ENCODE assay signal across 18 mouse cellular contexts in genomic region chr12:91742916-91743315, GRCm38 (mm10).
"Had no signal": no experiment of that assay in that cellular context is flagged by ENCODE, and none has a peak within 500 bp of the region (broad histone marks: within the 10 kb centered on the region; RNA-seq: fewer than 3 reads in every experiment).

No protein-coding gene starts in this region.

- H3K27ac ChIP-seq: kidney, postnatal 0 days; layer of hippocampus, adult 2 months; midbrain, embryonic 12.5 days; midbrain, embryonic 15.5 days; neural tube, embryonic 12.5 days; neural tube, embryonic 15.5 days; stomach, postnatal 0 days had no signal

- H3K36me3 ChIP-seq: midbrain, embryonic 15.5 days; neural tube, embryonic 12.5 days had no signal

- H3K4me2 ChIP-seq: lung, embryonic 14.5 days; midbrain, embryonic 12.5 days; midbrain, embryonic 15.5 days; neural tube, embryonic 12.5 days; neural tube, embryonic 15.5 days had no signal

- H3K9me3 ChIP-seq: midbrain, embryonic 12.5 days; midbrain, embryonic 15.5 days; neural tube, embryonic 12.5 days; neural tube, embryonic 15.5 days had no signal

- H3K9ac ChIP-seq: lung, embryonic 14.5 days; midbrain, embryonic 12.5 days; midbrain, embryonic 15.5 days; neural tube, embryonic 12.5 days; neural tube, embryonic 15.5 days had no signal

- H3K27me3 ChIP-seq: midbrain, embryonic 12.5 days; midbrain, embryonic 15.5 days; neural tube, embryonic 12.5 days; neural tube, embryonic 15.5 days had no signal

- DNase-seq: kidney, adult 18-20 months; kidney, postnatal 25 days; layer of hippocampus, adult 9-11 months; lung, embryonic 14.5 days; right cerebral cortex, adult 18-20 months; right cerebral cortex, postnatal 14 days; right cerebral cortex, postnatal 4 days; thymus, adult 2 months; thymus, postnatal 25 days had no signal

- H3K4me3 ChIP-seq: layer of hippocampus, adult 2 months; midbrain, embryonic 12.5 days; midbrain, embryonic 15.5 days; neural tube, embryonic 12.5 days; neural tube, embryonic 15.5 days had no signal

- ATAC-seq: intestine, embryonic 16.5 days; lung, postnatal 0 days; midbrain, embryonic 15.5 days had no signal
